Mouse (Mus musculus) urinary bladder, adult 18-20 months (tissue): ENCODE data around the gene Nhsl1.
"Not testable (repeated sequence)": the region's sequence is repeated elsewhere in the genome, so short reads cannot be mapped to it uniquely, and the experiment has no call there.

Experiments
- DNase-seq, 2 experiments: peaks; one replicate each; pipeline ENCODE4 v3.0.0; 2022; ENCODE audit warnings: low spot score in 2 of 2, mixed read lengths in 2 of 2

Gene Nhsl1

DNA sequence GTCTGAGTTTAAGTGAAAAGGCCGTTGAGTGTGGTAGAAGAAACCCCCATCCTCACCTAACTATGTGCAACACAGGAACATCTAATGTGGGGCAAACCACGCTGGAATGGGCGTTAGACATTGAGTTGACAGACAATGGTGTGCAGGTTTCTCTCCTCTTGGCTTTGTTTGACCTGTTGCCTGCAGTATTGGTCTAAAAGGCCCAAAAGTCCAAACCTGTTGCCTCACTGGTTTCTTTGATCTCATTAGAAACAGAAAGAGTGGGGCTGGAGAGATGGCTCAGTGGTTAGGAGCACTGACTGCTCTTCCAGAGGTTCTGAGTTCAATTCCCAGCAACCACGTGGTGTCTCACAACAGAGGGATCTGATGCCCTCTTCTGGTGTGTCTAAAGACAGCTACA, 210.4 kb downstream of the Nhsl1 start:
- DNase-seq = no peak

DNA sequence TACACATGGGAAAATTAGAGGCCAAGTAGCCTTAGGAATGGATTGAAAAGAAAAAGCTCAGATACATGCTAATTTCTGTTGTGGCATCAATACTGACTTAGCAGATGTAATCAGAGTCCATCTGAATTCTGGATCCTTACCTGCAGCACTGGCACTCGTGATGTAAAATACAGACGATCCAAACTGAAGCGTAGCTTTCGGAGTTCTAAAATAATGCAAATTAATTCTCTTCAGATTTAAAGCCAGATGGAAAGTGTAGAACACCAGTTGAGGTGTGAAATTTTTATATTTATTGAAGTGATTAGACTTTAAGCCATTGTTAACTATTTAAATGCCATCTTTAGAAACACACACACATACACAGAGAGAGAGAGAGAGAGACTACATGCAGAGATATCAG, 211.4 kb downstream of the Nhsl1 start:
- DNase-seq = no peak

DNA sequence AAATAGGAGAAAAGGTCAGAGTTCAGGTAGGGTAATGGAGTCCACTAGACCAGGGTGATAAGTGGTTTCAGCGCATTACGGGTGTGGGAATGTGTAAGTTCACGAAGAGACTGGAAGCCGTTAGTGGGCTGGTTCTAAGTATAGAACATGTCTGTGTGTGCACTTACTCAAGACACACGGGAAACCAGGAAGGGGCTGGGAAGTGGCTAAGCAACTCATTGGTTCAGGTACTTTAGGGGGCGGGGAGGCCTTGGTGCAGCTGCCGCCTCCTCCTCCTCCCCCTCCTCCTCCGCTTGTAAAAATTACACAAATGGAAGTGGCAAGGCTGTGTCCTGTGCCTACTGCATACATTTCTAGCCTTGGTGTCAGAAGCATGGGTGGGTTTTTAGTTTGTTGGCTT, 213.5 kb downstream of the Nhsl1 start:
- DNase-seq = no peak

DNA sequence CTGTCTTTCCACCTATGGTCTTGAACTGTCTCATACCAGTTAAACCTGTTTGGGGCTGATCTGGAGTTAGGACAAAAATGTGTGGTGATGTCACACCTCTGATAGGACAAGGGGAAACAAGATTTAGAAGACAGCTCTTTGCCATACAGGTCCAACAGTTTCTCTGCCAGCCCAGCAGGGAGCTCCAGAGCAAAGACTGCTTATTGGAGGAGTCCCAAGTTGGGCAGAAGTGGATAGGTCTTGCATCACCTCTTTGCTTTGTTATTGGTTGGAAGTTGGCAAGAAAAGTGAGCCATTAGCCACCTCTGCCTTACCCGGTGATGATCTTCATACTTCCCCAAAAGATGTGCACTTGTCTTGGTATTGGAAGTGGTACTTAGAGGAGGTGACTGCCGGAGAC, 218.1 kb downstream of the Nhsl1 start:
- DNase-seq = no peak

DNA sequence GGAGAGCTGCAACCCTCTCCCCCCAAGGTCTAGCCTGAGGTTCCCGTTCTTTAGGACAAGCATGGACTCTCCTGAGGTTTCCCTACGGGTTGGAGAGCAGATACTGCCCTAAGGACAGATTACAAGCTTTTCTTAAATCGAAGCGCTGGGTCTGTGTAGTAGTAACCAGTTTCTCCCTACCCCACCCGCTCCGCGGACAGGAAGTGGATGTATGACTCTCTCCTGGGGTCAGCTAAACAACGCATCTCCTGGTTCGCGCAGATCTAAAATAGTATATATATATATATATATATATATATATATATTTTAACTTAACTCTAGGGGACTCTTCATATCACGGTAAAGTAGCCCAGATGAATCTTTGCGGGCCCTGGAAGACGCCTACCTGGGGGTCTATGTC, 226.5 kb downstream of the Nhsl1 start:
- DNase-seq = no peak

DNA sequence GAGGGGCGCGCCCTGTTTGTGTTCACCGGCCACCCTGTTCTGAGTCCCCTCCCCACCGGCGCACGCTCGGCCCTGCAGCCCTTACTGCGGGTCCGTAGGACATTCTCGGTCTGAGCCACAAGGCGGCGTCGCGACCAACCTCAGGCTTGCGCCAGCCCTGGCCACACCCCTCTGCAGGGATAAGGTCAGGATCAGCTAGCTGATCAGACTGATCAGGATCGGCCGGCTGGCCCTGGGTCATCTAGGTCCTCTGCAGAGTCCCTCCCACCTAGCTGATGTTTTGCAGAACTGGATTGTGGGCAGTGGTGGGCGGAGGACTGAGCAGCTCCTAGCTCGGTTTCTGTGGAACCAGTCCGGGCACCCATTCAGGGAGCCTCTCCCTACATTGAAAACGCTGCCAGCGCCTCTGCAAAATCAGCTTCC, 227.0 kb downstream of the Nhsl1 start, which contains the start of gene Hebp2:
Gene Hebp2, minus strand, starts transcription at position 264 of the 423 bp plus-strand sequence.
- peak; percentile 72 to 73 for DNase-seq

DNA sequence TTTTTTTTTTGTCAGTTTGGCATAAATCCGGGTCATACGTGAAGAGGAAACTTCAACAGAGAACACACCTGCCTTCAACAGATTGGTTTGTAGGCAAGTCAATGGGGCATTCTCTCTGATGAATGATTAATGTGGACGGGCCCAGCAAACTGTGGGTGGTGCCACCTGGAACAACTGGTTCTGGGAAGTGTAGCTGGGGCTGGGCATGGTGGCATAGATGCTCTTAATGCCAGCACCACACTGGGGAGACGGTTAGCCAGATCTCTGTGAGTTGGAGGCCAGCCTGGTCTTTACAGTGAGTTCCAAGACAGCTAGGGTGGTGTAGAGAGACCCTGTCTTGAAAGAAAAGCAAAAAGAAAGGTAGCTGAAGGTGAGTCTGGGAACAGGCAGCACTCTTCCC, 228.6 kb downstream of the Nhsl1 start:
- DNase-seq = no peak

DNA sequence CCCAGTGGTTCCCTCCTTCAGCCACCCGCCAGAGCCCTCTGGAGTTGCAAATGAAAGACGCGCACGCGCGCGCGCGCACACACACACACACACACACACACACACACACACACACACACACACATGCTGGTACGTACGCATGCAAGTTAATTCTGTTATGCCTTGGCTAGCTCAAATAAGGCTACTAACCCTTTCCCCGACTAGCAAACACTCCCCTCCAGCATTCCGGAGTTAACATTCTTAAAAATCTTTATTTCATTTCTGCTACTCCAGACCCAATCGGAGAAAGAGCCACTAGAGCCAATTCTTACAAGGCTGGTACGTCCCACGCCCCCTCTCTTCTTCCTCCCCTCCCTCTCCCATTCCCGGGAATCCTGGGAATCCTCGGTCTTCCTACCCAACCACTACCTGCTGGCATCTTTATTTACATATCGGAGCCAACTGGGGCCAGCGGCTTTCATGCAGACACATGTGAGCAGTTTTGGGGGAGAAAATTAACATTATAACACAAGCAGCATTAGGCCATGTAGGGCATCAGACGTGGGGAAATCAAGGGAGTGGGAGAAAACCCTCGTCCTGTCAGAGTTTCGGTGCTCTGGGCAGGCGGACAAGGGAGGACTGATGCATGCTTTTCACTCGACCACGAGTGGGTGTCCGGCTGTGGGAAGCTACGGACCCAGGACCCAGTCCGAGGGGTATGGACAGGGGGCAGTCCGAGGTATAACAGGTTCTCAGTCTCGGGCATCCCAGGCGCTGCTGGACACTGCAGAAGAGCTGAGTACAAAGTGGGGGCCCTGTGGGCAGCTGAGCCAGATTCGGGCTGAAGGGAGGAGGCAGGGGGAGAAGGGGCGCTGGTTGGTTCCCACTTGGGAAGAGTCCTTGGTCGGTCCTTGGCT, 230.8 kb downstream of the Nhsl1 start:
- DNase-seq = no peak

DNA sequence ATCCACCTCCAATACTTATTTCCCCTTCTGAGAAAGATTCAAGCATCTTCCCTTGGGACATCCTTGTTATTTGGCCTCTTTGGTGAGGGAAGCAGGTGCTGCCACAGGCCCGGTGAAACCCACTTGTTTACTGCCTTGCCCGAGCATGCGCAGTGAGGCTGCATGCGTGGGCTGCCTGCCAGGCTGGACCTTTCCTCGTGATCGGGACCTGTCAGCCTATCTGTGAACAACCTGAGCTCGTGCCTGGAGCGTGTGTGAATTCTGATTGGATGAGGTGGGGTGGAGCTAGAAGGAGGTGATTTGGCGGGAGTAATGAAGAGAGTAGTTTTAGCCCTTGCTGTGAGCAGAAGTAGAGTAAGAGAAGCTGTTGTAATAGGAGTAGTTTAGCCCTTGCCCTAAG, 240.3 kb downstream of the Nhsl1 start:
- not testable (repeated sequence) for DNase-seq

DNA sequence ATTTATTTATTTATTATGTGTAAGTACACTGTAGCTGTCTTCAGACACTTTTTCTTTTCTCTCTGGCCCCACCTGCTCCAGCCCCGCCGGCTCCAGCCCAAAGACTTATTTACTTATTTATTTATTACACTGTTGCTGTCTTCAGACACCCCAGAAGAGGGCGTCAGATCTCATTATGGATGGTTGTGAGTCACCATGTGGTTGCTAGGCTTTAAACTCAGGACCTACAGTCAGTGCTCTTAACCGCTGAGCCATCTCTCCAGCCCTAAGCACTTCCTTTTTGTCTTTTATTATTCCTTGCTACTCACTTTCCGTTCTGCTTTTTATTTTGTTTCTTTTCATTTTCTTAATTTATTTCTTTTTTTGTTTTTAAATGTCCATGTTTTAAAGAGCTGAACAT, 242.7 kb downstream of the Nhsl1 start:
- DNase-seq = no peak

DNA sequence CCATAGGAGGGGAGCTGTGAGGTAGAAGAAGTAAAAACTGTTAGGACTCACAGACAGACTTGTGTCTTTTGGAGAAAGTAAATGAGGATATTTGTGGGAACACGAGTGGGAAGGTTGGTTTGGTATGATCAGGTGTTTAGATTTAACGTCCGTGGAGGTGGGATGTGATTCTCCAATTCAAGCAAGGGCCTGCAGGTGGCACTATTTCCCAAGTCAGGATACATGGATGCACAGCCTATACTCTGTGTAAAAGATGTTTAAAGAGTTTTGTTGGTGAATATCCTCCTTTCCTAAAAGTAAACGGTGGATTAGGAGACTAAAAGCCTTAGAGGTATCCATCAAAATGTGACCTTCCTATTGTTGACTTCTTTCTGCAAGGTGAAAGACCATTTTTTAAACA, 244.2 kb downstream of the Nhsl1 start:
- peak in 1 of 2 experiments; percentile 37 for DNase-seq

DNA sequence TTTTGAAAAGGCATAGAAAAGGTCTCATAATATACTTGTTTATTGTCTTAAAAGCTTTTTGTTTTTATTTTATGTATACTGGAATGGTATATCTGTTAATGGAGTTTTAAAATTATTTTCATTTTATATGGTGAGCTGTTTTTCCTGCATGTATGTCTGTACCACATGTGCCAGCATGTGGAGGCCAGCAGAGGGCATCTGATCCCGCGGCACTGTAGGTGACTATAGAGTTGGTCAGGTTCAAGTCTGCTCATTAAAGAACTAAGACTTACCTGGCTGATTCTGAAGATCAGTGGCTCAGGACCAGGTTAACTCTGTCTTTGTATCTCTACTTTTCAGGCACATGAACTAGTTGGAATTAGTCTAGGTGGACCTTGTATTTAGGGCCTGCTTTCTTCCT, 253.8 kb downstream of the Nhsl1 start:
- DNase-seq = no peak
